ENCODE assay signal across 18 mouse cellular contexts in genomic region chr3:136085077-136085476, GRCm38 (mm10).
"Had no signal": no experiment of that assay in that cellular context is flagged by ENCODE, and none has a peak within 500 bp of the region (broad histone marks: within the 10 kb centered on the region; RNA-seq: fewer than 3 reads in every experiment).

No protein-coding gene starts in this region.

- H3K4me2 ChIP-seq: kidney, embryonic 15.5 days; limb, embryonic 12.5 days; liver, embryonic 13.5 days; lung, embryonic 15.5 days; midbrain, embryonic 12.5 days; neural tube, embryonic 13.5 days had no signal

- H3K4me3 ChIP-seq: kidney, embryonic 15.5 days; limb, embryonic 12.5 days; liver, embryonic 13.5 days; lung, embryonic 15.5 days; megakaryocyte, embryonic 14.5 days; midbrain, embryonic 12.5 days; neural tube, embryonic 13.5 days had no signal

- ATAC-seq: intestine, embryonic 16.5 days; liver, postnatal 0 days; midbrain, embryonic 16.5 days had no signal

- DNase-seq: kidney, adult 2 months; kidney, postnatal 14 days; layer of hippocampus, postnatal 36 days; liver; liver, embryonic 13.5 days; liver, postnatal 0 days; right cerebral cortex, postnatal 14 days; thymus, adult 18-20 months; thymus, postnatal 14 days had no signal

- H3K9ac ChIP-seq: kidney, embryonic 15.5 days; limb, embryonic 12.5 days; liver, embryonic 13.5 days; liver, postnatal 0 days; lung, embryonic 15.5 days; midbrain, embryonic 12.5 days; neural tube, embryonic 13.5 days had no signal

- H3K4me1 ChIP-seq: liver, embryonic 13.5 days; lung, embryonic 15.5 days; midbrain, embryonic 12.5 days; neural tube, embryonic 13.5 days had no signal

- H3K9me3 ChIP-seq: kidney, embryonic 15.5 days; limb, embryonic 12.5 days; liver, embryonic 13.5 days; lung, embryonic 15.5 days; megakaryocyte, embryonic 14.5 days; midbrain, embryonic 12.5 days; neural tube, embryonic 13.5 days had no signal

- H3K27ac ChIP-seq: kidney, embryonic 15.5 days; limb, embryonic 12.5 days; liver, embryonic 13.5 days; lung, embryonic 15.5 days; macrophage; midbrain, embryonic 12.5 days; neural tube, embryonic 13.5 days had no signal

- H3K36me3 ChIP-seq: kidney, embryonic 15.5 days; limb, embryonic 12.5 days; liver, embryonic 13.5 days; lung, embryonic 15.5 days; midbrain, embryonic 12.5 days; neural tube, embryonic 13.5 days had no signal

- H3K27me3 ChIP-seq: kidney, embryonic 15.5 days; liver, embryonic 13.5 days; lung, embryonic 15.5 days; midbrain, embryonic 12.5 days; neural tube, embryonic 13.5 days had no signal
